Mouse (Mus musculus) skeletal muscle tissue, adult 2 months (tissue): ENCODE measurements around the gene Slc17a1.

Experiments
- DNase-seq: peaks from one replicate; pipeline ENCODE4 v3.0.0-alpha.2; 2012; ENCODE audit warnings: low read depth, low spot score

The Slc17a1 gene

DNA sequence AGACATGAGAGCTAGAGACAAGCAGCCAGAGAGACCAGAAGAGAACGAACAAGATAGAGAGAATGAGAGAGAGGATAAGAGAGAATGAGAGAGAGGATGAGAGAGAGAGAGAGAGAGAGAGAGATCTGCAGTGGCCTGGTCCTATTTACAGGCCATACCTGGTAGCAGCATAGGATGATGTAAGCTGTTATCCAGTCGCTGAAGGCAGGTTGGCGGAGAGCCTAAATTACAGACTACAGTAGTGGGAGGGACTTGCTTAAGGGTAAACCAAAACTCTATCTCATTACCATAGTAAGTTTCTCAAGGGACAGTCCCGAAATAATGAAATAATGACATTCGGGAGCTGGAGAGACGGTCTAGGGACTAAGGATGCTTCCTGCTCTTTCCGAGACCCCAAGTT lies at the start of gene Slc17a1:
Gene Slc17a1, plus strand, starts transcription at position 346 of the 400 bp plus-strand sequence.
- no peak for DNase-seq

DNA sequence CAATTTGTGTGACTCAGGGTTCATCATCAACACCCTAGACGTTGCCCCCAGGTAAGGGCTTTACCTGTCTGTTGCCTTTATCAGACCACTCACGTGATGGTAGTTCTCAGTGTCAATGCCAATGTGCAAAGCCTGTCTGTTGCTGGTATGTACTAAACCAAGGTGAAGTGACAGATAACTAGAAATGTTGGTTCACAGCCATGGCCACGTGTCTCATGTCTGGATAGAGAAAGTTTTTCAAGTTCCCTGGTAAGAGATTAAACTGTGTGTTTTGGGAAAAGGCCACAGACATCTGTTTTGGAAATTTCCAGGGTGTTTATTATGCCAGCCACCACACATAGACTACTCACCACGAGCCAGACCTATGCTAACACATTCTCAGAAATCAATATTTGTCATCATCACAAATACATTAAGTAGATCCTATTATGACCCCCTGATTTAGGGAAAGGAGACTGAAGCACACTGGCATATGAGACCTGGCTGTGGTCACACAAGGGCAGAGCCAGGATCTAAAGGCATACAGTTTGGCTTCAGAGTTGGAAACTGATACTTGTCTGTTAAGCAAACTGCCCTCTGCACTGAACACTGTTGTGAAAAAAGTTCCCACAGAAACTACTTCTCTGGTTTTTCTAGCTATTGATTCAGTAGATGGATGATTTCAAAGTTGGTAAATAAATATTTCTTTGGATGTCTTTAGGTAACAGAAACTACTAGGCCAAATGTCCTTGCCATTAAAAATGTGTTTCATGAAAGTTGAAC lies 47.2 kb upstream of the Slc17a1 start:
- no peak for DNase-seq

DNA sequence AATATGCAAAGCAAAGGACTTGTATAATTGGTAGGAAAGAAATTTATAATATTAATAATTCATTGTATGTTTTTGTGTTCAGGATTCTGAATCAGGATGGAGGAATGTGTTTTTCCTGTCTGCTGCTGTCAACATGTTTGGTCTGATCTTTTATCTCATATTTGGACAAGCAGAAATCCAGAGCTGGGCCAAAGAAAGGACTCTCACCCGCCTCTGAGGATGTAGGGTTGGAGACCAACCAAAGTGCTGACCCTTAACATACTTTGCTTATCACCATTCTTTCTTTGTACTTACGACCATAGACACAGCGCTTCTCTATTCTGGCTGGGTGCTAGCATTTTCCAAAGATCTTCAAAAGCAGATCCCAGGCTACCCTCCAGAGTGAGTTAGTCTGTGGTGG lies 45.3 kb upstream of the Slc17a1 start:
- DNase-seq: no peak

DNA sequence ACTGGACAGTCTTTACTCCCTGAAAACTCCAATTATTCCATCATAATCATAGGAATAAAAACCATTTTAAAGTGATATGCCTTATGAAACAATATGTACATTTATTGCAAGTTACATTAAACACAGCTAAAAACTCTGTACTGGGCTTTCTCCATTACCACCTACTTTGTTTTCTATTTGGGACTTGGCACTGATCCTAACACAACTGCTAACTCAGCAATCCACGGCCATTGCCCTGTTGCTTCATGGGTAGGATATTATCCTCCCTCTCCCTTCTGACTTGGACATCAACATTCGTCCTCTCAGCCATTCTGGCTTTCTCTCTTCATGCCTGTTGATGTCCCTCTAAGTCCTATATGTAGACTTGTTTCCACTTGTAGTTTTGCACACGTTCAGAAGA lies 40.9 kb upstream of the Slc17a1 start:
- no peak for DNase-seq

DNA sequence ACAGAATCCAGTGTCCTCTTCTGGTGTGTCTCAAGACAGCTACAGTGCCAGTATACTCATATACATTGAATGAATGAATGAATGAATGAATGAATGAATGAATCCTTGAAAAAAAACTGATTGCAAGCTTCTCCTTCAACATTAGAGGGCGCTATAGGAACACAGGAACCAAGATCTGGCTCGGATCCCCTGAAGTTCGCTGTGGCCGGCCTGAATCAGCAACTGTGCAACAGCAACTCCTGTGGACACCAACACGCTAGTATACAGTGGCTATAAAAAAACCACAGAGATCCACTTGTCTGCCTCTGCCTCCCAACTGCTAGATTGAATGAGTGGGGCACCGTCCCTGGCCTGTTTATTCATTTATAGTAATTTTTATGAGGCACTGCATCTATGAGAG lies 34.5 kb upstream of the Slc17a1 start:
- DNase-seq: peak; percentile 51

DNA sequence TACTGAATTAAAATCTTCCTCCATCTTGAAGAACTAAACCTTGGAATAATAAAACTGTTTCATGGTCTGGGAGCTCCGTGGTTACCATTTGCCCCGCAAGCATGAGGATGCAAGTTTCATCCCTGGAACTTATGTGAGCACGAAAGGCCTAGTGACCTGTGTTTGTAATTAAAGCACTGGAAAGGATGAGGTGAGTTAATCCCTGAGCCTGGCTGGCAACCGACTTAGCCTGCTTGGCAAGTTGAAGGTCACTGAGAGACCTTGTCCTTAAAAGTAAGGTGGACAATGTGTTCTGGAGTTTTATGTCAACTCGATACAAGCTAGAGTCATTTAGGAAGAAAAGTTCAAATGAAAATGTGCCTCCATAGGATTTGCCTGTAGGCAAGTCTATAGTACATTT lies 32.7 kb upstream of the Slc17a1 start:
- DNase-seq: no peak

DNA sequence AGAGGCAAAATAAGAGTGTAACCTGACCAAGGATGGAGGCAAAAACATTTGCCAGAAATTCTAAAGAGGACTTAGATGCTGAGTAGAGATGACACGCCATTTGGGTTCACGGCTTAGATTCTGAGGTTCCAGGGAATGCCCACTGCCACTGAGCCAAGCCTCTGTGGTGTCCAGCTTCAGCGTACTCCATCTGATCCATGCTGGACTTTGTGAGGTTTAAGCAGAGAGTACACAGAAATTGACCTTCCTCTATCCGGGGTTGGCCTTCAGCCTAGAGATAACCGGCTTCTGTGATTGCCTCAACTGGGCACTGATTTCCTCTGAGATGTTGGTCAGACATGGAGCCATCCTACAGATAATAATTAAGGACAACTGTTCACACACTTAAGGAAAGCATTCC lies 30.9 kb upstream of the Slc17a1 start:
- no peak for DNase-seq

DNA sequence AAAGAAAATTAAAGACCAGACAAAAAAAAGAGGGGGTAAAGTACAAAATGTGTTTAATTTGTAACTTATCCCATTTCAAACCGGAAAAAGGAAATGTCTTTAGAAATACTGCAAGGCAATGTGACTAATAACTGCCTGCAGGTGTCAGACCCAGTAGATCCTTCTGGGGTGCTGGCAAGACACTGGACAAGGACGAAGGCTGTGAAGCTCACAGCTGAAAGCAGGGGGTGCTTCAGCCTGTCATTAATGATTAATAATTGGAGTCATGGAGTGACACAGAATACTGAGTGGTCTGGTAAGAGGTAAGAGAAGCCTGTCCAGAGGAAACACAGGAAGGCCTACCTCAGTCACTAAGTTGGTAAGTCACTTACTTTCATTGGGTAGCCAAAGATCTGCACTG lies 28.2 kb upstream of the Slc17a1 start, which contains the start of gene Slc17a3:
Gene Slc17a3, plus strand, starts transcription at position 127 of the 400 bp plus-strand sequence.
- no peak for DNase-seq

DNA sequence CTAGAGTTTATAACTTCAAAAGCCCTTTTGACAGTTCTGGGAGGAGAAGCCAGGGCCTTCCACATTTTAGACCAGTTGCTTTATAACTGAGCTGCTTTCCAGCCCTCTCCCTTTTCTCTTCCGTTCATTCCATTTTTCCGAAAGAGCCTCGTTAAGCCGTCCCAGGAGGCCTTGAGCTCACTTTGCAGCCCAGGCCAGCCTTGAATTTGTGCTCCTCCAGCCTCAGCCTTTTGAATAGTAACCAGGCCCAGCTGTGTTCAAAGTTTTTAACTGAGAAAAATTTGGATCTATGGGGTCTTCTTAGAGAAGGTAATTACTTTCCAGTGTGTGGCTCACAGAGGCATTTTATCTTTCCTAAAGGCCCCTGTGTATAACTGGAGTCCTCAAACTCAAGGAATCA lies 21.7 kb upstream of the Slc17a1 start:
- peak; percentile 26 for DNase-seq

DNA sequence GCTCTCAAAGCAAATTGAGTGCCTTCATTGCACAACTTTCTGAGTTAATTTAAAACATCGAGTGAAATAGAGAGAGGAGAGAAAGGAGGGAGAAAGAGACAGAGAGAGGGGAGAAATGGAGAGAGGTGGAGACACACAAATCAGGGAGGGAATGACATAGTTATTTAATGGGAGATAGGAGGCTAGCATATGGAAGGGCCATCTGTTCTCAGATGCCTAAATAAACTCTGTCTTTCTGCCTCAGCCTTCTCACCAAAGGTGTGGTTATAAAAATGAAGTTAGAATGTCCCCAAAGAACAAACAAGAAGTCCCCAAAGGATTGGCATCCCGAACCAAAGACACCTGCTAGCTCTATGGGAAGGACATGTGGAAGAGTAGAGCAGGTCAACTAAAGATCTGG lies 18.3 kb upstream of the Slc17a1 start:
- no peak for DNase-seq

DNA sequence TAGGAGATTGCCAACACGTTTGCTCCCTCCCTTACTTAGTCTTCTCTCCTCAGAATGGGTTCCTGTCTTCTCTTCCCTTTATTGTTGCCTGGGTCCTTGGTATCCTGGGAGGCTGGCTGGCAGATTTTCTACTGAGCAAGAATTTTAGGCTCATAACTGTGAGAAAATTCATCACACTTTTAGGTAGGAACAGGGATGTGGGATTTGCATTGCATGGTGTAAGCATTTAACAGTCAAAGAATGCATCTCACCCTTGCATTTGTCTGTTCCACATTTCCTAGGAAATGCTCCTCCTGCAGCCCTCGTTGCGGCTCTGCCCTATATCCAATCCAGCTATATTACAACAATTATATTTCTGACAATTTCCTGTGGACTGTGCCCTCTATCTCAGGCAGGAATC lies 11.1 kb upstream of the Slc17a1 start:
- DNase-seq: no peak

DNA sequence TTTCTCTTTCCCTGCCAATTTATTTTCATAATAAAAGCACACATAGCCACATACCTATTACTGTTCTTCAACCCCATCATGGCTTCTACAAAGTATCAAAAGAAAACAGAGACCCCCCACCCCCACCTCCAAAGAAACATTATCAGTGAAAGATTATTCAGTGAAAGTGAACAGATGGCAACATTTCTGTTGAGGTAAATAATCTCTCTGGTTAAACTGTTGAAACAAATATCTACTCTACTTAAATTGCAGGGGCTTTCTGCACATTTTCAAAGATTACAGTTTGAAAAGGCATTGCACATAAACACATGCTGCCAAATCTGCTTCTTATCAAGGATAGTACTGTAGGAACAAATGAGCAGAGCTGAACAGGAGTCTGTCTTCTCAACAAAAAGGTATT lies 5.7 kb upstream of the Slc17a1 start:
- DNase-seq: no peak

DNA sequence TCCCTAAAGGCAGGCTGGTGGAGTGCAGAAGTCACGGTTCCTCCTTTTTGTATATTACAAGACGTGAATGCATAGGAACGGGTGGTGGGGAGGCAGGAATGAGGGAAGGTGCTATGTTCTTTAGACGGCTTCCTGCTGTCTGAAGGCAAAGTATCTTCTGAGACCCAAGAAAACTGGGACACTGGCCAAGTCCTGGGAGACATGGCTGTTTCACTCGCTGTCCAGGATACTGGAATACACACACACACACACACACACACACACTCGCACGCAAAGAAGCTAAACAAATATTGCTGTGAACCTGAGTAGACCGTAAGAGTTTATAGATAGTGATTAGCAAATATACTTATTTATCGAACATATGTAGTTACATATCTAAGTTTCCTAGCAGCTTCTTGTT lies 2.8 kb upstream of the Slc17a1 start:
- DNase-seq: no peak

DNA sequence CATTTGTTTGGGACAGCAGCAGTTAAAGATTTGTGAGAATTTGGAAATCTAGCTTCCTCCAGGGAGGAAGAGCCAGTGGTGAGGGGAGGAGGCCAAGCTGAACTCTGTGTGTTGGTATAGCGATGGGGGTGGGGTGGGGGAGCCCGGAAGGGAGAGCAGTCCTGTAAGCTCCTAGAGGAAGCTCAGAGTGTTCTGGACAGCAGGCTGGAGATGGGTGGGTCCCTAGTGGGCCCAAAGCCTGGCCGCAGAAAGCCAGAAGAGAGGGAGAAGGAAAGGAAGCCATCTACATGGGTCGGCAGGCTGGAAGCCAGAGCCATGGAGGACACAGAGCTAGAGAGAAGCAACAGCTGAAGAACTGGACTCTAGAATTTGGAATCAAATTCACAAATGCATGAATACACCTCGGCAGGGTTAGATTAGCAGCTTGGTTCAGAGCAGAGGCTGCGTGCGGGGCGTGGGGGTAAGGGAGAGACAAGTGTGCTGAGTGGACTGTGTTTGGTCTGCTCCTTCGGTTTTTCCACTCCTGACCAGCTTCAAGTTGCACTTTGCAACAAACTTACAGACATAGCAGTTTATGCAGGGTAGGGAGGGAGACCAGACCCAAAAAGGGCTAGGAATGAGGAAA lies 1.4 kb upstream of the Slc17a1 start:
- peak; percentile 11 for DNase-seq

DNA sequence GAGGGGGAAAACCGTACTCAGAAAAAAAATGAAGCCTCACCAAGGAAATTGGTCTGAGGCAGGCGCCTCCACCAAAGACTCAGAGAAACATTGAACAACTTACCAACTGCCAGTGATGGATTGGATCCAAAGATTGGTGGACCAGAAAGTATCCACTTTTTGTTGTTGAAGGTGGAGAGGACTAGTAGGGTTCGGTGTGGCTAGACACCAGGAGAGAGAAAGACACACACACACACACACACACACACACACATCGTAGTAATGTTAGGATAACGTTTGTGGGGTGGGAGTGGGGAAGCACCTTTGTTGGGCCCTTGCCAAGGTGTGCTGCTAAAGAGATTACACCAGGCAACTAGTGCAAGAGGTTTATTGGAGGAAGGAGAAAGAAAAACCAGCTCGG lies 550 bp upstream of the Slc17a1 start:
- no peak for DNase-seq

DNA sequence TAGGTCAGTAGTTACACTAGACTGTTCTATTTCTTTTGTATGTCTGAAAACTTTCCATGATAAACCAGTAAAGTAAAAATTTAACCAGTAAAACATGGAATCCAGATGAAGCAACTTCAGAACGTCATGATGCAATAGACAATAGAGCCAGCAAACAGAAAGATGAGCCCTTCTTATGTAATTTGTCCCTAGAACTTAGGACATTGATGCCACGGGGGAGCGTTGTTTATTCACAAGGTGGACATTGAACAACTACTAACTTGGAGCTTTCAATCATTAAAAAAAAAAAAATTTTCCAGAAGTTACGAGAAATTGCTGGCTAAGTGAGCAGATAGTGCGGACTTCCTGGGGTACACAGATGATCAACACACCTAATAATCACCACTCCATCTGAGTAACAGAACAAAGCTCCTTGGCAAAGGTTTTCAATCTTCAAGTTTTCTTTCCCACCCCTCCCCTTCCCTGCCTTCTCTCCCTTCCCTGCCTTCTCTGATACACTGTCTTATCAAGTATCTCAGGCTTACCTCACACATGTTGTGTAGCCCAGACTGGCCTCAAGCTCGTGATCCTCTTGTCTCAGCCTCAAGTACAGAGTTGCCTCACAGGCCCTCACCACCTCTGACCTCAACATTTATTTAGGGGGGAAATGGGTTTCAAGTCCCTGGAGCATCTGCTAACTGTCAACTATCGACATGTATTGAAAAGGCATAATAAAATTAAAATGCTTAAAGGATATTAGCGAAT lies 1.4 kb downstream of the Slc17a1 start:
- DNase-seq: peak; percentile 21

DNA sequence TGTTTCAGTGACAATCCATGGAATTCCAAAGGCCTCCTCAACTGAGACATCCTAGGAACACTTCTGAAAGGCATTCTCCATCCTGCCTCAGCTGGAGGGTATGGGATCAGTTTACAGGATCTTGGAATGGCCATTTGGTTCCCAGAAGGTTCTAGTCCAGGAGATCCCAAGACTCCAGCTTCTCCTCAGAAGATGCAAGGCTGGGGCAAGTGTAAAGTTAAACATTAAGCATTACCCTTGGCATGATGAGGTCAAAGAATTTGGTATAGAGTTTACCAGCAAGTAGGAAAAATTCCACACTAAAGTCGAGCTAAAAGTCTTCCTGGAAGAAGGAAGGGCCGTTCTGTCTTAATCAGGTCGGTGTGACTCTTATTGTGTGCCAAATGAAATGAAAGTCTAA lies 2.4 kb downstream of the Slc17a1 start:
- no peak for DNase-seq

DNA sequence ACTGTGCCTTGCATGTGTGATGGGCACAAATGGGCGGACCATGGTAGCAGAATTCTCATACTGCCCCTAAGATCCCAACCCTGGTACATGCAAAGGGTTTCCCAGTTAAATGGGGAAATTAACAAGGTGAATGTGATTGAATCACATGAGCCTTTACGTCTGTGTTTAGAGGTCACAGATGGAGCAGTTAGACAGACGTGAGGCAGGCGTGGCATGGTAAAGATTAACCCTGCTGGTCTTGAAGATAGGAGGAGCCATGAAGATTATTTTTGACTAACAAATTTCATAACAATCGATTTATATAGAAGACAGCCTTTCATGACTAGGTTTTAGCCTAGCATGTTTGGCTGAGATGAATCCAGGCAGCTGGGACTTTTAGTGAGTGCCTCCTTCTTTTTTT lies 5.6 kb downstream of the Slc17a1 start:
- no peak for DNase-seq

DNA sequence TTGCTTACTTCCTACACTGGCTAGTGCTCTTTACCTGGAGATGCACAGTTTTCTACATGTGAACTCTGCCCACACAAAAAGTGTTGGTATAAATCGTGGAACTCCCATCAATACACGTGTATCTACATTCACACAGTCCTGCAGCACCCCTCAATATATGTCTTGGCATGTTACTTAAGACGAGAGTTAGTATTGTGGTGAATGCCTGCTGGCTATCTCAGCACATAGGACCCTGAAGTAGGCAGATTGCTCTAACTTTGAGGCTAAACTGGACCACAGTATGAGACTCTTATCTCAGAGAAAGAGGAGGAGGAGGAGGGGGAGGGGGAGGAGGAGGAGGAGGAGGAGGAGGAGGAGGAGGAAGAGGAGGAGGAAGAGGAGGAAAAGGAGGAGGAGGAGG lies 11.6 kb downstream of the Slc17a1 start:
- no peak for DNase-seq

DNA sequence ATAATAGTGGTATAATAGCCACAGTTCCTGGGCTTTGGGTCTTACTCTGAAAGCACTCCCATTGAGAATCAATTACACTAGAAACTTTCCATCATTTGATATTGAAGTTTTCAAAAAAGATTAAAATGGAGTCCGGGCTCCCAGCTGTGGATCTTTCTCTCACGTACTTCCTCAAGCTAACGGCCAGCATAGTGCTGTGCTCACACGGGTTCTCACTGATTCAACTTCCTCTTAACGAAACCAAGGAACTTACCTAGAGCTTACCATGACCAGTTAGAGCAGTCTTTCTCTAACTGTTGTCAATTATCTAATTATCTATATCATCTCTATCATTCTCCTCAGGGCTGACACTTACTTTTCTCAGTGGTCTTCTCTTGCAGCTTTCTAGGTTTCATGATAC lies 12.1 kb downstream of the Slc17a1 start:
- DNase-seq: no peak

DNA sequence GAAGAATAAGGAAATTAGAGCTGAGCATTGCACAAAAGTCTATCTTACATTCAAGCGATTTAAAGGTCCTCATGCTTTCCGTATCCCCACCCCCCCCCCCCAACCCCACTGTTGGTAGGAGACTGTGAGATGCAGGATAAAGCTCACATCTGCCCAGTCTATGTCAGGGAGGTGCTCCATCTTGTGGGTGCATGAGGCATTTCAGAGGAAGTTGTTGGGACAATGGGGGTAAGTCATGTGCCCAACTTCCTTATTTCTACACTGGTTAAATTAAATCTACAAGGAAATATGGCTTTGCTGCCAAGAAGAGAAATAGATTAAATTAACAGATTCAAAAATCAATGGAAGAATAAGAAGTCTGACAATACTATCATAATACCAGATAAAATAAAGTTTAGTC lies 18.0 kb downstream of the Slc17a1 start:
- peak; percentile 22 for DNase-seq

DNA sequence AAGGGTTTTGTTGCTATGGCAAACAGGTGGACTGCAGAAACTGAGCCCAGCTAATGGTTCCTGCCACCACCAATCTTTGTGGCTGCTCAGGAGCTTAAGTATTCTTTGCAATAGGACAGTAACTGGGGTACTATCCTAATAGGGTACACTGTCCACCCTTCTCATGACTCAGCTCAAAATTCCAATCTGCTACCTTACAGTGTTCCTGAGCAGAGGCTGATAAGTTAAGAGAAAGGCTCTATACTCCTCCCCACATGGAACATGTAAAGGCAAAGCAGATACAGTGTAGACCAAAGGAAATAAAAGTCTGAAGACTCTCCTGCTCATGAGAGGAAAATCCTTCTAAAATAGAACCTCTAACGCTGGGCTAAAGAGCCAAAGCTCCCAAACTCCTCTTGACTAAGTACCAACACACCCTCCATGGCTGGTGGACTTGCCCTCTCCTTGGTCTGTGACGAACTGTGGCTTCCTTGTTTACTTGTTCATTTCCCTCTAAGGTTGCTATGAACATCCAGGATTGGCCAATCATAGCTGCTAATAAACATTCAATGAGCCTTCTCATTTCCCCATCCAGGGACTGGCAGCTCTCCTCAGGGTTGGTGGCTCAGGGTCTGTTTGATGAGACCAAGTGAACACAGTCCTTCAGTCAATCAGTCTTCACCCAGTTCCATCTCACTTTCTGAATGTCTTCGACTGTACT lies 19.6 kb downstream of the Slc17a1 start:
- DNase-seq: no peak
